Mouse (Mus musculus) frontal cortex, postnatal 25 days (tissue): ENCODE data around the gene Tnnc2.

Experiments
- DNase-seq, 2 experiments: peaks; one replicate each; pipeline ENCODE4 v3.0.0; 2022; ENCODE audit warnings: low spot score in 2 of 2

Tnnc2 gene

DNA sequence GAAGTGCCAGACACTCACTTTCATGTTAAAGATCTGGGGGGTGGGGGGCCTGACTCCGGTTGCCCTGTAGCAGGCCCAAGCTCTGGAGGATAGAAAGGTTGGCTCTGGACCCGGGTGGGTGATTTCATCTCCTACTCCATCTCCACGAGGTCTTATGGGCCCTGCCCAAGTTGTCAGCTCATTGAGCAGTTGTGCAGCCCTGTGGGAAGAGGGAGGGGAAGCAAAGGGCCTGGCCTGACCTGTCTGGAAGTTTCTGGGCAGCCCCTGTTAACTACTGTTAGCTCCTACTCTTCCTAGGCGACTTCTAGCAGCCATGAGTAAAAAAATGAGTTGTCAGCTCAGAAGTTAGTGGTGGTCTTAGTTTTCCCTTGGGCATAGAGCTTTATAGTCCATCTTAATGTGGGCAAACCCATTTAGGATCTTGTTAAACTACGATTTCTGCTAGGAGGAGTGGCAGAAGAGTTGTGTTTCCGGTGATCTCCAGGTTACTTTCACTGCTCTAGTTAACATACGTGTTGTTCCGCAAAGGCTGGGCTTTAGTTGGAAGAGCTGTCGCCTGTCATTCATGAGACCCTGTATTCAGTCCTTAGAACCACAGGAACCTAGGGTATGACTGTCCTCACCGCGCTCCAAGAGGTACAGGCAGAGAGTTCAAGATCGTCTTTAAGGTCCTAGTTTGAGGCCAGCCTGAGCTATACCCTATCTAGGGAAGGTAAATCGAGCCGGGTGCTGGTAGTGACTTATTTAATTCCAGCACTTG, 6.4 kb downstream of the Tnnc2 start:
- no peak for DNase-seq

- DNase-seq, result no peak
Measured at GRCm38 (mm10) chr2:164771123-164771522, 8.6 kb downstream of the Tnnc2 start.

DNA sequence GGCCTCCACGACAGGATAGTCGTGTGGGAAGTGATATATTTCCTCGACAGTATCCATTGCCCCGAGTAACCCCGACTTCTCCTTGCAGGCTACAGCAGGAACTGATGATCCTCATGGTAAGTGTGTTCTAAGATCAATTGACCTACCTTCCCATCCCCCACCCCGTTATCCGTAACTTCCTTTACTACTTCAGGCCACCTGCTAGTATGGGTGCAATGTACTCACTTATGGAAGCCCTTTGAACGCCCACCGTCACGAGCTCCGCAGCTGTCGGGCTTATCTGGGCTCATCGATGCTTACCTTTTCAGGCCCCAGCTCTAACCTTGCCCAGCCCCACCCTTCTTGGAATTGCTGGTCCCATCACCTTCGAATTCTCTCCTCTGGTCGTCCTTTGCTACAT, 9.5 kb downstream of the Tnnc2 start:
- no peak for DNase-seq

- peak; percentile 96 to 98 for DNase-seq
Measured at GRCm38 (mm10) chr2:164769258-164770037, 10.3 kb downstream of the Tnnc2 start, which contains the start of gene Ube2c. Gene Ube2c, plus strand, starts transcription at chr2:164769898.

GRCm38 (mm10) chr2:164767812-164768540, 11.8 kb downstream of the Tnnc2 start:
- no peak for DNase-seq

- no peak for DNase-seq
Measured at GRCm38 (mm10) chr2:164765841-164766240, 13.9 kb downstream of the Tnnc2 start.

GRCm38 (mm10) chr2:164762593-164762992, 17.2 kb downstream of the Tnnc2 start:
- no peak for DNase-seq

DNA sequence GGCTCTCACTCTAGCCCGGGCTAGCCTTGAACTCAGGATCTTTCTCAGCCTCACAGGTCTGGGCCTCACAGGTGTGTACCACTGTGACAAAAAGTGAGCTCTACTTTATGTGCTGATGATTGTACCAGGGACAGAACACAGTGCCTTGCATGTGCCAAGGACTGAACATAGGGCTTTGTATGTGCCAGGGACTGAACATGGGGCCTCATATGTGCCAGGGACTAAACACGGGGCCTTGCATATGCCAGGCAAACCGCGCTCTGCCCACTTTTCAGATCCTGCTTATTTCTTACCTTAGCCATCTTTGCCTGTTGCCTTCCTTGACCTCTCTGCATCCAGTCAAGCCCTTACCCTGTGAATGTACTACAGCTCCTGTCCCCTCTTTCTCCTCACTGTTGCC, 17.8 kb downstream of the Tnnc2 start:
- DNase-seq, result no peak

DNA sequence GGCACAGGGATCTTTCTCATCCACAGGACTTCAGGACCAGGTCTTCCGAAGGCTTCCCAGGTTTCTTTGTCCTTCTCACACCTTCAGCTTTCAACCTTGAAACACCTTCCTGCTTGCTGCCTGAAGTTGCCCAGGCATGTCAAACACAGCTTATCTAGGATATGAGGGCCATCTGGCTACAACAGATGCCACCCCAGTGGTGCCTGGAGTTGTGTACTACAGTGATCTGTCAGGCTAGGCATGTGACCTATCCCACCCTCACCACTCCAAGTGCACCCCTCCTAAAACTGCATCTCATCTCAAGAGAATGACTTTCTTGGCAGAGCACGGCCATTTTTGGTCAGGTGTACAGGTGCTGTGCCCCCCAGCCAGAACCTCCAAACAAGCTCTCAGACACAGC, 18.3 kb downstream of the Tnnc2 start:
- DNase-seq, result no peak

- DNase-seq, result no peak
Measured at GRCm38 (mm10) chr2:164760059-164760833, 19.5 kb downstream of the Tnnc2 start.

DNA sequence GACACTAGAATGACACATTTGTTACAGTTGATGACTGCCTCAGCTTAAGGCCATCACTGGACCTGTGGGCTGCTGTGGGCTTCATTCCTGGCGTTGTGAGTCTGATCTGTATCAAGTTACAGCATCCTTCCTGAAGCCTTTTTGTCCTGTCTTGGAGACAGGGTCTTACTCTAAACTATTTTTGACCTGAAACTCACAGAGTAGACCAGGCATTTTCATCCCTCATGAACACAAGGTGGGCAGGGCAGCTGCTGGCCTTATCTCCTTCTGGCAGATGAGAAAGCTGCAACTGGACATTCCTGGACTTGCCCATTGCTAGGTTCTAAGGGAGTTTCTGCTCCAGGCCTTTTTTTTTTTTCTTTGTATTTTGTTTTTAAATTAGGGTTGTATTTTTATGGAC, 21.1 kb downstream of the Tnnc2 start:
- no peak for DNase-seq

- no peak for DNase-seq
Measured at GRCm38 (mm10) chr2:164757841-164758240, 21.9 kb downstream of the Tnnc2 start.

GRCm38 (mm10) chr2:164754800-164755199, 25.0 kb downstream of the Tnnc2 start:
- DNase-seq, result no peak

DNA sequence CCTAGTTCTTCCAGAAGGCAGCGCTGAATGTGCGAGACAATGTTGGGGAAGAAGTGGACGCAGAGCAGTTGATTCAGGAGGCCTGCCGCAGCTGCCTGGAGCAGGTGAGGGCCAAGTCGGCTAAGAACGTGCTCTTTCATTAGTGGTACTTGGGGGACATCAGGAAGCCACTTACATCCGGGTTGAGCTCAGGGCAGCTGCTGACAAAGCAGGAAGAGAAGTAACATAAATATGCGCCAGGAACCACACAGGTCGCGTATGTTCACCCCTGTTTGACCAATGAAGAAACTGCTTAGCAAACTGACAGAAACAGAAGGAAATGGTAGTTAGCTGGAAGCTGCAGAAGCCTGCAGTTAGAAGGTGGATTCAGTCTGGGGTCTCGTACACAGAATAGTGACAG, 25.7 kb downstream of the Tnnc2 start:
- DNase-seq, result no peak

- DNase-seq, result no peak
Measured at GRCm38 (mm10) chr2:164752454-164752853, 27.3 kb downstream of the Tnnc2 start.

DNA sequence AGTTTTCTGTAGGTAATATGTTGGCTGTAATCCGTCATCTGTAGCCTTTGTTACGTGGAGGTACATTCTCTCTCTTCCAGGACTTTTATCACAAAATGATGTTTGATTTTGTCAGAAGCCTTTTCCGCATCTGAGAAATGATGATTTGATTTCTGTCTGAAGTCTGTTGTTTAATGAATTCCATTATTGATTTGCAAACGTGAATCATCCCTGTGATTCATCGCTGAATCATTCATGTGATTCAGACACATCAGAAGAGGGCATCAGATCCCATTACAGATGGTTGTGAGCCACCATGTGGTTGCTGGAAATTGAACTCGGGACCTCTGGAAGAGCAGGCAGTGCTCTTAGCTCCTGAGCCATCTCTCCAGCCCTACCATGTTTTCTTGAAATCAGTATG, 30.8 kb downstream of the Tnnc2 start:
- DNase-seq, result no peak

DNA sequence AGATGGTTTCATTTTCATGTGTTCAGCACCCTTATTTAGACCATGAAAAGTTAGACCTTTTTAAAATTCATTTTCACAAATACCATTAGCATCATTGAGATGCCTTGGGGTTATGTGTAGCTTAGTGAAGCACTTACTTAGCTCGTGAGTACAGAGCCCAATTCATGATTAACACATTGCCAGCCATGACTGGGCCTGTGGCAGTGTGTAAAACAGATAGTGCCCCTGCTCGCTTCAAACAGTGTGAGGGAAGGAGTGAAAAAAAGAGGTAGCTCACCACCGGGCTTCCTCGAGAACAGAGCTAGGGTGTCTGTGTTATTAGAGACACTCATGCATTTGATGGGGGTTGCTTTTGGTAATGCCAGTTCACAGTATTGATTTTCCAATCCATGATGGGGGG, 31.6 kb downstream of the Tnnc2 start:
- no peak for DNase-seq

DNA sequence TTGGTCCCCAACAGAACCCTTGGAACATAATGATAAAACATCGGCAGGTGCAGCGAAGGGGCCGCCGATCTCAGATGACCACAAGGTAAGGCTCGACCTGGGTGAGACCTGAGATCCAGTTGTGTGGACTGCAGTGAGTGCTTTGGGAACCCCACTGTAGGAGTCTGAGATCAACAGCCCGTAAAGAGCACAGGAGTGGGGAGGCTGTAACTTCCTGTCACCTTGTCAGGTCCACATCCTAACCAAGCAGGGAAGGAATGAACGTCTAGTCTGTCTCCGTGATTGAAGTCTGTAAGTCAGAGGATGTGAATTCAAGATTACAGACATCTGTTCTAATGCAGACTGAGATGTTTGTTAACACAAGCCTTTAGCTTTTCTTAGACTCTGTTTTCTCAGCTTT, 33.1 kb downstream of the Tnnc2 start:
- DNase-seq, result no peak

DNA sequence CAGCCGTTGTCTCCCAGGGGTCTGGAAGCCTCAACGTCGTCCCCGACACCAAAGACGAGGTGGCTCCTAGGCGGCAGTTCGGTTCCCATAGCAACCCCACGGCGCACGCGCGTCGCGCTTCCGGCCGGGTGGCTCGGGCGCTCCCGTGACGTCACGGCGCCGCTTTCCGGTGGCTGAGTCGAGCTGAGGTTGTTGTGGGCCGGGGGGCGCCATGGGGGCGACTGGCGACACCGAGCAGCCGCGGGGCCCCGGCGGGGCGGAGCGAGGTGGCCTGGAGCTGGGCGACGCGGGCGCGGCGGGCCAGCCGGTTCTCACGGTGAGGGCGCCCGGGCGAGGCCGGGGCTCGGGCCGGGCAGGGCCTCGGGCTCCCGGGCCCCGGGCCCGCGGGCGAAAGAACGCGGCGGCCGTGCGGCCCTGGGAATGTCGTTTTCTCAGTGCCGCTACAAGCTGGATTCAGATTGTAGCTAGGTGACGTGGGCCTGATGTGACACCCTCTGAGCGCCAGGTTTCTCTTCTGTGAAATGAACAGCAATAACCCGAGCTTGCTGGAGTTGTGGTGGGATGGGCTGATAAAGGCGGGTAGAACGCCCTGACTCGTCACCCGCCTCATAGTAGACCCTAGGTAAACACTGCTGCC, 33.8 kb downstream of the Tnnc2 start, which contains the start of the genes Wfdc3 and Dnttip1:
Gene Wfdc3, minus strand, starts transcription at position 89 of the 637 bp plus-strand sequence.
Gene Dnttip1, plus strand, starts transcription at position 141 of the 637 bp plus-strand sequence.
- DNase-seq, result peak; percentile 89 to 92

DNA sequence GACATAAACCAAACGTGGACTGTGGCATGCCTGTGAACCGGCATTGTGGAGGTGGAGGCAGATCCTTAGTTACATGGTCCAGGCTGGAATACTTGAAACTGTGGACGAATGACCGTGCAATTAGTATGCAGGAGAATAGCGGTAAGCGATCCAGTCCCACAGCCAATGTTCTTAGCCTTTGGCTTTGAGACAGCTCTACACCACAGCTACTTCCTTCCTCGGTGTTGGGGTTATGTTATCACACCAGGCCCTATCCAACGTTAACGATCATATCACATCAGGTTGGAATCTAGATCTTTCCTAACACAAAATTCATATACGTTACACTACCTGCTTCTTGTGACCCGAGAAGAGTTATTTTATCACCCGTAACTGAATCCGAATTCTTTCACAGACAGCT, 34.8 kb downstream of the Tnnc2 start:
- no peak for DNase-seq

DNA sequence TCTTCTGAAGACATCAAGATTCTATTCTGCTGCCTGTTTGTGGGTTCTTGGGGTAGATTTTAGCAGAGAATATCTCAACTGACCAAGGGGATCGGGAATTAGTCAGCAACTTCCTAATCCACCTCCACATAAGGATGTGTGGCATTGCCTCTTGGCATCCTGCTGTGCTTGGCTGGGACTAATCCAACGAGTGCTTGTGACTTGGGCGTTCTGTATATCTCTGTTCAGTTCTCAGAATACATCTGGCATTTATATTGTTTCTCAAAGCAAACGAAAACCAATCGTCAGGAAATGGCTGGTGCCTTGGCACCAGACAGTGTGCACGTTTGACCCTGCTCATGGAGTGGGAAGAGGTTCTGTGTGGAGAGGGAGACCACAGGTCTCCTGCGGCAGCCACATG, 39.9 kb downstream of the Tnnc2 start:
- no peak for DNase-seq
